9 mouse cellular contexts compared by ENCODE assay signal in genomic region chr1:134651851-134652398, GRCm38 (mm10). TPM values are rescaled to one million over a fixed set of nuclear protein-coding genes. Genes with fewer than 3 reads are reported as not detected.
DNase-seq lines count a peak whose midpoint lies in the region; ATAC-seq lines count a peak whose summit lies in the region.
"Had no signal": no experiment of that assay in that cellular context is flagged by ENCODE, and none has a peak within 500 bp of the region (broad histone marks: within the 10 kb centered on the region; RNA-seq: fewer than 3 reads in every experiment).

No protein-coding gene starts in this region.

- no peaks in the 10 kb centered on the region for H3K36me3 ChIP-seq in hindbrain, embryonic 13.5 days
- H3K36me3 ChIP-seq in hindbrain, embryonic 10.5 days = no peaks in the 10 kb centered on the region
- H3K36me3 ChIP-seq: heart, embryonic 13.5 days had no signal

- ATAC-seq in hindbrain, embryonic 13.5 days (ENCODE audit: low FRiP score) = peak; percentile 34
- ATAC-seq in cerebellum, adult (ENCODE audit: insufficient number of reproducible peaks, low FRiP score, low TSS enrichment) = peak; percentile 33; the same call in 1 of the 2 replicates
- no peak for ATAC-seq in erythroid progenitor cell, adult 5-6 weeks (replicated peaks; ENCODE audit: low FRiP score, poor library complexity, severe bottlenecking)

- peak overlapping the region; percentile 75 for H3K27ac ChIP-seq in hindbrain, embryonic 13.5 days
- H3K27ac ChIP-seq in hindbrain, embryonic 10.5 days = no peak overlapping the region
- H3K27ac ChIP-seq: heart, embryonic 13.5 days had no signal

- no peak overlapping the region for H3K4me3 ChIP-seq in hindbrain, embryonic 13.5 days
- H3K4me3 ChIP-seq in hindbrain, embryonic 10.5 days = no peak overlapping the region
- H3K4me3 ChIP-seq: heart, embryonic 13.5 days had no signal

- no peaks in the 10 kb centered on the region for H3K9me3 ChIP-seq in hindbrain, embryonic 13.5 days
- H3K9me3 ChIP-seq in hindbrain, embryonic 10.5 days = no peaks in the 10 kb centered on the region
- H3K9me3 ChIP-seq: heart, embryonic 13.5 days had no signal

- no peak overlapping the region for H3K4me2 ChIP-seq in hindbrain, embryonic 13.5 days
- H3K4me2 ChIP-seq: heart, embryonic 13.5 days had no signal

- peaks cover 33% of the 10 kb centered on the region for H3K4me1 ChIP-seq in hindbrain, embryonic 13.5 days (replicated peaks)
- peaks cover 35% of the 10 kb centered on the region for H3K4me1 ChIP-seq in hindbrain, embryonic 10.5 days (replicated peaks)

- WGBS in hindbrain, embryonic 13.5 days = 35% methylated on average over 4 of the region's 4 CpGs
- WGBS in hindbrain, embryonic 10.5 days = 38% methylated on average over 4 of the region's 4 CpGs

- H3K9ac ChIP-seq in hindbrain, embryonic 13.5 days = no peak overlapping the region
- H3K9ac ChIP-seq: heart, embryonic 13.5 days had no signal

- H3K27me3 ChIP-seq in hindbrain, embryonic 13.5 days = peaks cover 38% of the 10 kb centered on the region
- peaks cover 62% of the 10 kb centered on the region for H3K27me3 ChIP-seq in hindbrain, embryonic 10.5 days (ENCODE audit: insufficient read depth, poor library complexity, severe bottlenecking)

- no peak for DNase-seq in hindbrain, embryonic 10.5 days (ENCODE audit: low spot score)
- DNase-seq in heart, postnatal 4 days = peak; percentile 19
- peak; percentile 70 for DNase-seq in lung, postnatal 36 days
- no peak for DNase-seq in urinary bladder, postnatal 10 days (ENCODE audit: low spot score)
- no peak for DNase-seq in frontal cortex, adult 2 months (ENCODE audit: extremely low spot score in 1 of 2, low spot score in 1 of 2)

RNA-seq across cellular contexts. Expression of gene Syt2, which starts 5.4 kb away (rescaled TPM):
- polyA plus RNA-seq in hindbrain, embryonic 13.5 days (2015; fragmentation: Nextera tagmentation; extraction: Ambion mirVana) = 3.8 and 8.2 TPM in 2 replicates
- polyA plus RNA-seq in hindbrain, embryonic 10.5 days (2016; fragmentation: Nextera tagmentation; extraction: Ambion mirVana) = 4.8 and 4.9 TPM in 2 replicates
- total RNA-seq in heart, postnatal 4 days (2021) = under 1 TPM in 1 of 2 experiments, not detected in 1; 0.05 TPM
- total RNA-seq in erythroid progenitor cell, adult 5-6 weeks (2015; ENCODE audit: low replicate concordance) = not detected in 2 replicates
- not detected in 2 replicates for total RNA-seq in erythroid progenitor cell, adult 5-6 weeks (2017; ENCODE audit: low replicate concordance)
- 5.5 and 8.9 TPM in 2 replicates for polyA plus RNA-seq in frontal cortex, adult 2 months (2012; rRNA removed)

Comparison
In these comparisons a context has a peak if more than half of its experiments do, and no peak if none do; other contexts are left out.
1. DNase-seq: peak in heart, postnatal 4 days (single experiment) and lung, postnatal 36 days (single experiment); none in hindbrain, embryonic 10.5 days (single experiment), urinary bladder, postnatal 10 days (single experiment) and frontal cortex, adult 2 months (0 of 2).